11 mouse cellular contexts compared by ENCODE assay signal in the genomic region with DNA sequence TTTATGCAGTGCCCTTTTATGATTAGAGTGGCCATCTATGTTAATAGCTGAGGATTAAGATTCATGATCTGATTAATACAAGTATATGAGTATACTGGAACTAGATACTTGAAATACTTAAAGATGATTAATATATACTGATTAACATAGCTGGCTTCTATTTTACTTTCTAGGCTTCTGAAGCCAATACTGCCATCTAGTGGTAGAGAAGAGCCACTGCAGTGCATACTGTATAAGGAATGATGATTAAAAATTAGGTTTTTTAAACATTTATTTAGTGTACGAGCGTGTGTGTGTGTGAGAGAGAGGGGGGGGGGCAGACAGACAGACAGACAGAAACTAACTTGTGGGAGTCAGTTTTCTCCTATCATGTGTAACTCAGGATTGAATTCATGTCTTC. TPM values are rescaled to one million over a fixed set of nuclear protein-coding genes. Genes with fewer than 3 reads are reported as not detected.
DNase-seq lines count a peak whose midpoint lies in the region; ATAC-seq and TF ChIP-seq lines count a peak whose summit lies in the region.
"Had no signal": no experiment of that assay in that cellular context is flagged by ENCODE, and none has a peak within 500 bp of the region (broad histone marks: within the 10 kb centered on the region; RNA-seq: fewer than 3 reads in every experiment).

No protein-coding gene starts in this region.

- no peak overlapping the region for H3K9ac ChIP-seq in intestine, postnatal 0 days (ENCODE audit: low read depth, low read length)
- H3K9ac ChIP-seq in intestine, embryonic 16.5 days (ENCODE audit: low read depth, low read length) = no peak overlapping the region
- H3K9ac ChIP-seq: kidney, embryonic 15.5 days had no signal

- no peaks in the 10 kb centered on the region for H3K9me3 ChIP-seq in intestine, postnatal 0 days (ENCODE audit: control insufficient read depth)
- H3K9me3 ChIP-seq in intestine, embryonic 16.5 days (ENCODE audit: control insufficient read depth, low read length) = no peaks in the 10 kb centered on the region
- H3K9me3 ChIP-seq in E14TG2a.4 (ENCODE audit: low read length) = no peaks in the 10 kb centered on the region
- H3K9me3 ChIP-seq: kidney, embryonic 15.5 days had no signal

- no peaks in the 10 kb centered on the region for H3K36me3 ChIP-seq in intestine, postnatal 0 days (ENCODE audit: control insufficient read depth, insufficient read depth)
- H3K36me3 ChIP-seq in intestine, embryonic 16.5 days (ENCODE audit: control insufficient read depth, insufficient read depth, low read length) = no peaks in the 10 kb centered on the region
- H3K36me3 ChIP-seq in E14TG2a.4 (ENCODE audit: insufficient read depth, low read length) = no peaks in the 10 kb centered on the region

- peak; percentile 73 for TF ChIP-seq CTCF in intestine, postnatal 0 days (IDR thresholded peaks at IDR 0.05; ENCODE audit: low read depth)
- TF ChIP-seq CTCF in E14TG2a.4 (conservative IDR thresholded peaks at IDR 0.05; ENCODE audit: low read length) = peak; percentile 70

- no peak overlapping the region for H3K4me2 ChIP-seq in intestine, postnatal 0 days (replicated peaks; ENCODE audit: low read depth)
- H3K4me2 ChIP-seq in intestine, embryonic 16.5 days (ENCODE audit: low read depth, low read length) = no peak overlapping the region
- H3K4me2 ChIP-seq: kidney, embryonic 15.5 days had no signal

- 40% methylated on average over 2 of the region's 2 CpGs for WGBS in intestine, postnatal 0 days
- 53% methylated on average over 2 of the region's 2 CpGs for WGBS in intestine, embryonic 16.5 days

- H3K4me3 ChIP-seq in intestine, postnatal 0 days (ENCODE audit: low read depth, low read length) = no peak overlapping the region
- no peak overlapping the region for H3K4me3 ChIP-seq in intestine, embryonic 16.5 days (ENCODE audit: low read length)
- H3K4me3 ChIP-seq in E14TG2a.4 (replicated peaks; ENCODE audit: low read length) = no peak overlapping the region
- H3K4me3 ChIP-seq: kidney, embryonic 15.5 days had no signal

- ATAC-seq in intestine, postnatal 0 days = no peak
- no peak for ATAC-seq in intestine, embryonic 16.5 days
- peak; percentile 53; the same call in 1 of the 2 replicates for ATAC-seq in granulocyte monocyte progenitor cell, adult 5-6 weeks (replicated peaks; ENCODE audit: poor library complexity, severe bottlenecking)

- DNase-seq in CD4-positive helper T cell, adult 2 months (ENCODE audit: low read depth, low spot score) = peak; percentile 11
- DNase-seq in spleen, postnatal 4 days (ENCODE audit: low spot score in 2 of 2) = no peak
- no peak for DNase-seq in layer of hippocampus, postnatal 36 days
- DNase-seq in frontal cortex, postnatal 10 days (ENCODE audit: low spot score in 2 of 2) = no peak
- DNase-seq: gastrocnemius, postnatal 10 days; lung, adult 2 months had no signal

- H3K27me3 ChIP-seq in intestine, postnatal 0 days (replicated peaks; ENCODE audit: control insufficient read depth, insufficient read depth, low read length) = no peaks in the 10 kb centered on the region
- no peaks in the 10 kb centered on the region for H3K27me3 ChIP-seq in intestine, embryonic 16.5 days (replicated peaks; ENCODE audit: control insufficient read depth, insufficient read depth, low read length)
- H3K27me3 ChIP-seq in E14TG2a.4 (ENCODE audit: insufficient read depth, low read length) = no peaks in the 10 kb centered on the region
- H3K27me3 ChIP-seq: kidney, embryonic 15.5 days had no signal

- no peak overlapping the region for H3K27ac ChIP-seq in intestine, postnatal 0 days (ENCODE audit: low read depth, low read length)
- H3K27ac ChIP-seq in intestine, embryonic 16.5 days (ENCODE audit: low read length) = no peak overlapping the region
- H3K27ac ChIP-seq: kidney, embryonic 15.5 days had no signal

- H3K4me1 ChIP-seq in intestine, postnatal 0 days (replicated peaks; ENCODE audit: control insufficient read depth, insufficient read depth, low read length) = no peaks in the 10 kb centered on the region
- no peaks in the 10 kb centered on the region for H3K4me1 ChIP-seq in intestine, embryonic 16.5 days (ENCODE audit: control insufficient read depth, insufficient read depth, low read length)
- H3K4me1 ChIP-seq in E14TG2a.4 (replicated peaks; ENCODE audit: low read depth, low read length) = no peaks in the 10 kb centered on the region
- H3K4me1 ChIP-seq: kidney, embryonic 15.5 days had no signal

RNA-seq across cellular contexts. Expression of a gene that starts 22.4 kb away (rescaled TPM):
- 5.9 and 6.3 TPM in 2 replicates for polyA plus RNA-seq in intestine, postnatal 0 days (2015; fragmentation: Nextera tagmentation; extraction: Ambion mirVana)
- 19.9 and 21.9 TPM in 2 replicates for polyA plus RNA-seq in intestine, embryonic 16.5 days (2015; fragmentation: Nextera tagmentation; extraction: Ambion mirVana)
- 26.8 and 37.3 TPM in 2 replicates for total RNA-seq in granulocyte monocyte progenitor cell, adult 5-6 weeks (2014; fragmentation: Nextera tagmentation)
- 36.9 and 44.8 TPM in 2 replicates for total RNA-seq in granulocyte monocyte progenitor cell, adult 5-6 weeks (2017)
- total RNA-seq in layer of hippocampus, postnatal 36 days (2021) = 10 to 100 TPM; 21.5 to 22.4 TPM

RNA-seq across cellular contexts. Expression of a gene that starts 53.4 kb away (rescaled TPM):
- 217 and 219 TPM in 2 replicates for polyA plus RNA-seq in intestine, postnatal 0 days (2015; fragmentation: Nextera tagmentation; extraction: Ambion mirVana)
- 267 and 274 TPM in 2 replicates for polyA plus RNA-seq in intestine, embryonic 16.5 days (2015; fragmentation: Nextera tagmentation; extraction: Ambion mirVana)
- 260 and 308 TPM in 2 replicates for total RNA-seq in granulocyte monocyte progenitor cell, adult 5-6 weeks (2014; fragmentation: Nextera tagmentation)
- total RNA-seq in granulocyte monocyte progenitor cell, adult 5-6 weeks (2017) = 398 and 447 TPM in 2 replicates
- total RNA-seq in layer of hippocampus, postnatal 36 days (2021) = 100 to 1,000 TPM; 138 to 144 TPM
